Mouse (Mus musculus) midbrain, embryonic 16.5 days (tissue): ENCODE results near the gene Ptprg. TPM values are rescaled to one million over a fixed set of nuclear protein-coding genes. Genes with fewer than 3 reads are reported as not detected.

Experiments
- ATAC-seq: fragments of 200-750 bp; cut with Nextera tagmentation; 2 replicates; pipeline ENCODE4 v1.8.0; 2017; ENCODE audit warnings: moderate TSS enrichment
- H3K27ac ChIP-seq: fragments of 300-500 bp; sonication (generic); 2 replicates; pipeline ENCODE4 v1.5.1; 2014; ENCODE audit warnings: mild to moderate bottlenecking, low read length, mixed read lengths
- H3K27me3 ChIP-seq: fragments of 300-500 bp; sonication (generic); 2 replicates; pipeline ENCODE4 v1.6.1; 2014; ENCODE audit warnings: low read depth, low read length, mixed read lengths; ENCODE audit not compliant: control insufficient read depth, insufficient read depth
- H3K36me3 ChIP-seq: fragments of 300-500 bp; sonication (generic); 2 replicates; pipeline ENCODE4 v1.6.1; 2014; ENCODE audit warnings: mild to moderate bottlenecking, low read length, moderate library complexity, mixed read lengths; ENCODE audit not compliant: control insufficient read depth, insufficient read depth
- H3K4me1 ChIP-seq: fragments of 300-500 bp; sonication (generic); 2 replicates; pipeline ENCODE4 v1.6.1; 2014; ENCODE audit warnings: mild to moderate bottlenecking, low read length, mixed read lengths; ENCODE audit not compliant: control insufficient read depth, insufficient read depth
- H3K4me2 ChIP-seq: fragments of 300-500 bp; sonication (generic); 2 replicates; pipeline ENCODE4 v1.6.1; 2014; ENCODE audit warnings: mild to moderate bottlenecking, low read length, mixed read lengths
- H3K4me3 ChIP-seq: fragments of 300-500 bp; sonication (generic); 2 replicates; pipeline ENCODE4 v1.5.1; 2014; ENCODE audit warnings: low read depth, mild to moderate bottlenecking, low read length, moderate library complexity, mixed read lengths
- H3K9ac ChIP-seq: fragments of 300-500 bp; sonication (generic); 2 replicates; pipeline ENCODE4 v1.6.1; 2014; ENCODE audit warnings: low read depth, low read length, mixed read lengths
- H3K9me3 ChIP-seq: fragments of 300-500 bp; sonication (generic); replicated peaks from 2 replicates; pipeline ENCODE4 v1.6.1; 2014; ENCODE audit warnings: mild to moderate bottlenecking, low read length, mixed read lengths; ENCODE audit not compliant: control insufficient read depth, poor library complexity, severe bottlenecking
- WGBS: fragments of 180-500 bp; shearing (Covaris S2); extraction: QIAGEN DNeasy Blood & Tissue Kit; methylation state at CpG from one replicate; pipeline ENCODE4 v1.1.7; 2014; 5-methylcytosine and 5-hydroxymethylcytosine counted together
- polyA plus RNA-seq: library from polyadenylated mRNA; unstranded; fragments of >200 nt; fragmentation: Nextera tagmentation; extraction: Ambion mirVana; gene quantifications from 2 replicates; pipeline ENCODE4 v1.2.1, GENCODE M21; 2015

Ptprg gene
- polyA plus RNA-seq, 1 experiment from 2014 or later = 37.6 TPM

- Histone ChIP-seq H3K27me3 (no peaks in the 10 kb centered on the region), H3K27ac (no peak overlapping the region), H3K4me3 (no peak overlapping the region), H3K9me3 (no peaks in the 10 kb centered on the region), H3K4me2 (no peak overlapping the region), H3K4me1 (no peaks in the 10 kb centered on the region), H3K36me3 (no peaks in the 10 kb centered on the region), H3K9ac (no peak overlapping the region)
- 88% methylated on average over 1 of the region's 1 CpGs for WGBS
- ATAC-seq = no peak
Measured at GRCm38 (mm10) chr14:11743726-11744125, 190.4 kb downstream of the Ptprg start.

- whole genome bisulfite sequencing = 60% methylated on average over 8 of the region's 8 CpGs
- H3K9me3 ChIP-seq = no peaks in the 10 kb centered on the region
- H3K27me3 ChIP-seq = no peaks in the 10 kb centered on the region
- H3K4me1 ChIP-seq = peaks cover 5% of the 10 kb centered on the region
- no peak overlapping the region for H3K9ac ChIP-seq
- ATAC-seq = no peak; the same call in 1 of the 2 replicates
- no peaks in the 10 kb centered on the region for H3K36me3 ChIP-seq
- H3K27ac ChIP-seq = no peak overlapping the region
- no peak overlapping the region for H3K4me2 ChIP-seq
- H3K4me3 ChIP-seq = no peak overlapping the region
Measured at GRCm38 (mm10) chr14:11752678-11753077, 199.3 kb downstream of the Ptprg start.

- no peak overlapping the region for H3K27ac ChIP-seq
- ATAC-seq = no peak
- peaks cover 8% of the 10 kb centered on the region for H3K4me1 ChIP-seq
- H3K36me3 ChIP-seq = no peaks in the 10 kb centered on the region
- H3K4me2 ChIP-seq = no peak overlapping the region
- no peak overlapping the region for H3K4me3 ChIP-seq
- 83% methylated on average over 4 of the region's 4 CpGs for WGBS
- no peak overlapping the region for H3K9ac ChIP-seq
- H3K27me3 ChIP-seq = no peaks in the 10 kb centered on the region
- no peaks in the 10 kb centered on the region for H3K9me3 ChIP-seq
Measured at GRCm38 (mm10) chr14:11754656-11755055, 201.3 kb downstream of the Ptprg start.

- Histone ChIP-seq H3K27ac (no peak overlapping the region), H3K9ac (no peak overlapping the region), H3K9me3 (no peaks in the 10 kb centered on the region), H3K4me3 (no peak overlapping the region), H3K27me3 (no peaks in the 10 kb centered on the region), H3K36me3 (no peaks in the 10 kb centered on the region), H3K4me2 (no peak overlapping the region), H3K4me1 (peaks cover 13% of the 10 kb centered on the region)
- 89% methylated on average over 6 of the region's 6 CpGs for WGBS
- ATAC-seq = no peak
Measured at GRCm38 (mm10) chr14:11758185-11758584, 204.9 kb downstream of the Ptprg start.

GRCm38 (mm10) chr14:11759356-11759755 is 206.0 kb downstream of the Ptprg start:
- H3K27me3 ChIP-seq = no peaks in the 10 kb centered on the region
- no peak for ATAC-seq
- no peak overlapping the region for H3K4me2 ChIP-seq
- H3K9me3 ChIP-seq = no peaks in the 10 kb centered on the region
- no peak overlapping the region for H3K4me3 ChIP-seq
- 76% methylated on average over 1 of the region's 1 CpGs for WGBS
- H3K4me1 ChIP-seq = peaks cover 11% of the 10 kb centered on the region
- no peak overlapping the region for H3K27ac ChIP-seq
- no peaks in the 10 kb centered on the region for H3K36me3 ChIP-seq
- no peak overlapping the region for H3K9ac ChIP-seq

GRCm38 (mm10) chr14:11762995-11763394 is 209.7 kb downstream of the Ptprg start:
- ATAC-seq = no peak

GRCm38 (mm10) chr14:11772736-11773135 is 219.4 kb downstream of the Ptprg start:
- Histone ChIP-seq H3K9ac (no peak overlapping the region), H3K4me2 (no peak overlapping the region), H3K4me3 (no peak overlapping the region), H3K9me3 (no peaks in the 10 kb centered on the region), H3K4me1 (peaks cover 27% of the 10 kb centered on the region), H3K27me3 (no peaks in the 10 kb centered on the region), H3K27ac (no peak overlapping the region), H3K36me3 (no peaks in the 10 kb centered on the region)
- WGBS = 66% methylated on average over 5 of the region's 5 CpGs
- ATAC-seq = no peak

More at GRCm38 (mm10) chr14:11762995-11763394, 209.7 kb downstream of the Ptprg start:
- Histone ChIP-seq H3K4me2 (no peak overlapping the region), H3K4me1 (peaks cover 18% of the 10 kb centered on the region), H3K9me3 (no peaks in the 10 kb centered on the region), H3K27me3 (no peaks in the 10 kb centered on the region), H3K27ac (no peak overlapping the region), H3K4me3 (no peak overlapping the region), H3K9ac (no peak overlapping the region), H3K36me3 (no peaks in the 10 kb centered on the region)
- 76% methylated on average over 7 of the region's 7 CpGs for WGBS

- ATAC-seq = no peak
- H3K4me1 ChIP-seq = peaks cover 24% of the 10 kb centered on the region
- H3K4me2 ChIP-seq = no peak overlapping the region
- H3K4me3 ChIP-seq = no peak overlapping the region
- H3K9me3 ChIP-seq = no peaks in the 10 kb centered on the region
- H3K27me3 ChIP-seq = no peaks in the 10 kb centered on the region
- H3K9ac ChIP-seq = no peak overlapping the region
- WGBS = 45% methylated on average over 4 of the region's 4 CpGs
- no peak overlapping the region for H3K27ac ChIP-seq
- no peaks in the 10 kb centered on the region for H3K36me3 ChIP-seq
Measured at GRCm38 (mm10) chr14:11774476-11775037, 221.2 kb downstream of the Ptprg start.

GRCm38 (mm10) chr14:11775204-11775603 is 221.9 kb downstream of the Ptprg start:
- 3% methylated on average over 11 of the region's 11 CpGs for WGBS
- H3K27me3 ChIP-seq = no peaks in the 10 kb centered on the region
- peak overlapping the region; percentile 45 for H3K27ac ChIP-seq
- H3K36me3 ChIP-seq = no peaks in the 10 kb centered on the region
- H3K4me3 ChIP-seq = no peak overlapping the region
- peak overlapping the region; percentile 17; the same call in 1 of the 2 replicates for H3K4me2 ChIP-seq
- ATAC-seq = peak; percentile 61; the same call in 1 of the 2 replicates
- no peaks in the 10 kb centered on the region for H3K9me3 ChIP-seq
- H3K4me1 ChIP-seq = peaks cover 26% of the 10 kb centered on the region
- 0 out of 2 replicates have a peak overlapping the region, but pooled peaks have one; percentile 31 for H3K9ac ChIP-seq
